Mouse (Mus musculus) kidney, postnatal 0 days (tissue): ENCODE measurements around the gene Srsf4. TPM values are rescaled to one million over a fixed set of nuclear protein-coding genes. Genes with fewer than 3 reads are reported as not detected.

ENCODE experiments used
- ATAC-seq: fragments of 200-750 bp; cut with Nextera tagmentation; replicated peaks from 2 replicates; pipeline ENCODE4 v1.8.0; 2017; ENCODE audit warnings: low read depth, moderate number of reproducible peaks, moderate TSS enrichment, moderate library complexity; ENCODE audit not compliant: low FRiP score
- DNase-seq: peaks from one replicate; pipeline ENCODE4 v3.0.0-alpha.2; 2016; ENCODE audit warnings: low spot score
- H3K27ac ChIP-seq: fragments of 300-500 bp; sonication (generic); 2 replicates; pipeline ENCODE4 v1.5.1; 2014; ENCODE audit warnings: mild to moderate bottlenecking
- H3K27me3 ChIP-seq: fragments of 300-500 bp; sonication (generic); 2 replicates; pipeline ENCODE4 v1.6.1; 2014; ENCODE audit warnings: low read length, mixed read lengths; ENCODE audit not compliant: insufficient read depth
- H3K36me3 ChIP-seq: fragments of 300-500 bp; sonication (generic); 2 replicates; pipeline ENCODE4 v1.6.1; 2014; ENCODE audit warnings: low read length, mixed read lengths; ENCODE audit not compliant: insufficient read depth
- H3K4me1 ChIP-seq: fragments of 300-500 bp; sonication (generic); replicated peaks from 2 replicates; pipeline ENCODE4 v1.6.1; 2014; ENCODE audit warnings: antibody characterized with exemption, low read length, mixed read lengths; ENCODE audit not compliant: insufficient read depth
- H3K4me2 ChIP-seq: fragments of 300-500 bp; sonication (generic); 2 replicates; pipeline ENCODE4 v1.6.1; 2014; ENCODE audit warnings: mild to moderate bottlenecking, low read length, moderate library complexity, mixed read lengths
- H3K4me3 ChIP-seq: fragments of 300-500 bp; sonication (generic); replicated peaks from 2 replicates; pipeline ENCODE4 v1.5.1; 2014; ENCODE audit warnings: low read depth, low read length
- H3K9ac ChIP-seq: fragments of 300-500 bp; sonication (generic); 2 replicates; pipeline ENCODE4 v1.6.1; 2014; ENCODE audit warnings: low read depth, low read length
- H3K9me3 ChIP-seq: fragments of 300-500 bp; sonication (generic); replicated peaks from 2 replicates; pipeline ENCODE4 v1.6.1; 2016; ENCODE audit warnings: low read length, inconsistent platforms, mixed read lengths
- CTCF ChIP-seq: IDR thresholded peaks from 2 replicates; pipeline ENCODE4 v1.5.1; 2016; ENCODE audit warnings: antibody characterized with exemption, low read depth, mild to moderate bottlenecking, moderate library complexity
- WGBS: fragments of 180-500 bp; shearing (Covaris S2); extraction: QIAGEN DNeasy Blood & Tissue Kit; methylation state at CpG from one replicate; pipeline ENCODE4 v1.1.7; 2014; 5-methylcytosine and 5-hydroxymethylcytosine counted together
- polyA plus RNA-seq: library from polyadenylated mRNA; unstranded; fragments of >200 nt; fragmentation: Nextera tagmentation; extraction: Ambion mirVana; gene quantifications from 2 replicates; pipeline ENCODE4 v1.2.1, GENCODE M21; 2015

Gene Srsf4
- polyA plus RNA-seq, 1 experiment from 2014 or later: 76.1 TPM

DNA sequence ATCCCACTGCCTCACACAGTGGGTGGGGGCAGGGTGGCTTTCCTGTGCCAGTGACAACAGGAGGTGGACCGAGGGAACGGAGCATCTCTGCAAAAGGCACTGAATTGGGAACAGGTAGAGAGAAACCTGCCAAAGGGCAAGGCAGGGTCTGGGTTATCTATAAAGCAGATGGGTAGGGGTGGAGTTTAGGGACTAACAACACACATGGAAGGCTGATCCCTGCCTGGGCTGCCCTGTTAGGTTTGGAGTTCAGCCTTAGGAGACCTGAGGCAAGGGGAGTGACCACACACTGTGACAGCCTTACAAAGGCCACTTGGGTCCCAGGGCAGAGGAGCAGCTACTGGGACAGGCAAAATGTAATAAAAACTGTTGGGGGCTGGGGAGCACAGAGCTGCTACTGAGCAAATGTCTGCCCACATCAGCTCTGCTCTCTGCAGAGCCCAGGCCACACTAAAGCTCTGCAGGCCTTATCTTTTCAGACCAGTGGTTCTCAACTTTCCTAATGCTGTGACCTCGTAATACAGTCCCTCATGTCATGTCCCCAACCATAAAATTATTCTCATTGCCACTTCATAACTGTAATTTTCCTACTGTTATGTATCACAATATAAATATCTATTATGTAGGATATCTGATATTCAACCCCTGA, 40.5 kb upstream of the Srsf4 start:
- ATAC-seq: no peak

DNA sequence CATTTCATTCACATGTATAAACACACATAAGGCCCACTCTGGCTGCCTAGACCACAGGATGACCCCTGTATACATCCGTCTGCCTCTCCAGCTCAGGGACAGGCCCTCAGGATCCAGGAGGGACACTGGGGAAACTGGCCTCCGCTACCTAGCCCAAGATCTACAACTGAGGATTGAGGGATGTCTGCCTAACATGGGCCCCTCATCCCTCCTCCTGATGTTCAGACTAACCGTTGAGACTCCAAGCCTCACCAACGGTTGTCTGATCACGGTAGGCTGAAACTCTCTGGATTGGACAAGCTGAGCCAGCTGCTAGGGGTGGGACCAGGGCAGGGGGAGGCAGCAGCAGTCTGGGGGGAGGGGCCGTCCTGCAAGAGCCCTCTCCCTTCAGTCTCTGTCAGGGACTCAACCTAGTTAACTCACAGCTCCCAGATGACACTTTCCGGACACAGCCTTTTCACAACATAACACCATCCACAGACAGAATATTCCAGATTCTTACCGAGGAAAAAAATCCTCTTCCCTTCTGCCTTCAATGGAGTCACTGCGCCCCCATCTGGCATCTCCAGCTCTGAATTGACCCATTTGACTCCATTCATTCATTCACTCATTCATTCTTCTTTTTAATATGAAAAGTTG, 39.3 kb upstream of the Srsf4 start:
- 29% methylated on average over 9 of the region's 9 CpGs for WGBS

More for the DNA sequence above, 40.5 kb upstream of the Srsf4 start:
- DNase-seq: no peak
- WGBS: 72% methylated on average over 3 of the region's 3 CpGs
- H3K4me2 ChIP-seq: no peak overlapping the region
- H3K4me1 ChIP-seq: peaks cover 5% of the 10 kb centered on the region; the same call in 1 of the 2 replicates
- H3K27ac ChIP-seq: no peak overlapping the region
- no peak for TF ChIP-seq CTCF
- H3K4me3 ChIP-seq: no peak overlapping the region
- H3K36me3 ChIP-seq: no peaks in the 10 kb centered on the region
- no peaks in the 10 kb centered on the region for H3K27me3 ChIP-seq
- H3K9ac ChIP-seq: no peak overlapping the region
- H3K9me3 ChIP-seq: no peaks in the 10 kb centered on the region

DNA sequence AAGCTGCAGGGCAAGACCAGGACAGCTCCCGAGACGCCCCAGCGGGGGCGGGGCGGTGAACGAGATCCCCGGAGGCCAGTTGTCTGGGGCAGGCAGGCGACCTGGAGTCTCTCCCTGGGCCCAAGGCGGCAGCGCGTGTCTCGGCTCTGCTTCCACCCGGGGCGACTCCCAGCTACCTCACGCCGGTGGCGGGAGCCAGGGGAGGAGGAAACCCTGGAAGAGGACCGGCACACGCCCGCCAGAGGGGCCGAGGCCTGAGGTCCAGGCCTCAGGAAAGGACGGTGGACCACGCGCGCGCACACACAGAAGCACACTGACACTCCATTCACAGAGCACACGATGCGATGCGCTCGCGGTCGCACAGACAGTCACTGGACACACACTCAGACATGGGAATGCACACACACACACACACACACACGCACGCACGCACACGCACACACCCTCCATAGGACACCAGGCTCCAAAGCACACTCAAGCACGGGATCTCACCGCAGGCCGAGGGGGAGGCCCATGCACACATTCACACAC, 37.0 kb upstream of the Srsf4 start:
- Histone ChIP-seq H3K4me3 (peak overlapping the region; percentile 76), H3K4me1 (peaks cover 5% of the 10 kb centered on the region; the same call in 1 of the 2 replicates), H3K9me3 (no peaks in the 10 kb centered on the region), H3K36me3 (no peaks in the 10 kb centered on the region), H3K27ac (no peak overlapping the region), H3K27me3 (no peaks in the 10 kb centered on the region), H3K4me2 (peak overlapping the region; percentile 98), H3K9ac (peak overlapping the region; percentile 77)
- DNase-seq (peak; percentile 32), ATAC-seq (no peak)
- WGBS: 2% methylated on average over 38 of the region's 39 CpGs
- no peak for TF ChIP-seq CTCF

More for the DNA sequence above, 39.3 kb upstream of the Srsf4 start:
- Histone ChIP-seq H3K27me3 (no peaks in the 10 kb centered on the region), H3K4me3 (no peak overlapping the region), H3K4me2 (no peak overlapping the region), H3K9me3 (no peaks in the 10 kb centered on the region), H3K9ac (0 out of 2 replicates have a peak overlapping the region, but pooled peaks have one; percentile 5), H3K27ac (no peak overlapping the region), H3K4me1 (peaks cover 5% of the 10 kb centered on the region; the same call in 1 of the 2 replicates), H3K36me3 (no peaks in the 10 kb centered on the region)
- DNase-seq: peak; percentile 84
- TF ChIP-seq CTCF: peak; percentile 69
- no peak for ATAC-seq

- DNase-seq (peak; percentile 45), ATAC-seq (0 out of 2 replicates have a peak, but pooled peaks have one; percentile 12)
- no peak for TF ChIP-seq CTCF
- Histone ChIP-seq H3K4me2 (peak overlapping the region; percentile 98), H3K9me3 (no peaks in the 10 kb centered on the region), H3K4me3 (peak overlapping the region; percentile 76), H3K27ac (peak overlapping the region; percentile 6; the same call in 1 of the 2 replicates), H3K36me3 (no peaks in the 10 kb centered on the region), H3K9ac (peak overlapping the region; percentile 77), H3K4me1 (peaks cover 5% of the 10 kb centered on the region; the same call in 1 of the 2 replicates), H3K27me3 (no peaks in the 10 kb centered on the region)
- under 1% methylated on average over 75 of the region's 76 CpGs for WGBS
Measured at GRCm38 (mm10) chr4:131836891-131837491, 36.4 kb upstream of the Srsf4 start.

DNA sequence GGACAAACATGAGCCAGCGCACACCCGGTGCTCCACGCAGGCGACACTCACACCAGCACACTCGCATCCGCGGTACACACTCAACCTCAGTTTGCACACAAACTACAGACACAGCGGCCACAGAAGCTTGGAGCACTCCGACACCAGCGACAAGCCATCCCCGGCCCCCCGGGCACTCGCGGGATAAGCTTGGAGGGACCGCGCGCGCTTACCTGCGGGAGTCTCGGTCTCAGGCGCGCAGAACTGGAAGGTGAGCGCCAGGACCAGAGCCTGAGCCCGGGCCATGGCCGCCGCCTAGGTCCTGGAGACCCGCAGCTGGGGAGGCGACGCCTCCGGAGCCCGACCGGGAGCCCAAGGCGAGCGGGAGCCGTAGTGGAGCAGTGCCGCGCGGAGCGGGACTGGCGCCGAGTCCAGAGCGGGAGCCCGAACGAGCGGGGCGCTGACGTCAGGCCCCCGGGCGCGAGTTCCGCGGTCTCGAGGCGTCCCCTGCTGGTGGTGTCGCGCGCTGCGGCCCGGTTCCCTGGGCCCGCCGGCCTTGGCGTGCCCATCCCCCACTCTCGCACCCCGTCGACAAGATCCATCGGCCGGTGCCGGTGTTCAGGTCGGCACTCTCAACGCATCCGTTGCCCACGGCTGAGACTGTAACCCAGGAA, 35.4 kb upstream of the Srsf4 start, which contains the start of gene Ptpru:
TSS of gene Ptpru (minus strand) at position 417 of the 653 bp plus-strand sequence.
- Histone ChIP-seq H3K27ac (peak within 1 kb of the TSS; percentile 6; the same call in 1 of the 2 replicates), H3K4me3 (peak within 1 kb of the TSS; percentile 76), H3K9ac (peak within 1 kb of the TSS; percentile 77), H3K36me3 (no peaks in the 10 kb centered on the region), H3K27me3 (no peaks in the 10 kb centered on the region), H3K9me3 (no peaks in the 10 kb centered on the region), H3K4me1 (peaks cover 5% of the 10 kb centered on the region; the same call in 1 of the 2 replicates), H3K4me2 (peak within 1 kb of the TSS; percentile 98)
- peak; percentile 97 for TF ChIP-seq CTCF
- ATAC-seq (peak; percentile 85), DNase-seq (peak; percentile 88)
- 0% methylated on average over 58 of the region's 72 CpGs for WGBS
